Mouse (Mus musculus): ENCODE measurements around the gene Gm4131. TPM values are rescaled to one million over a fixed set of nuclear protein-coding genes. Genes with fewer than 3 reads are reported as not detected.

Gene Gm4131
- polyA plus RNA-seq, 1 experiment from 2014 or later: not detected

GRCm38 (mm10) chr14:62496501-62496900 lies 70.2 kb downstream of the Gm4131 start:
- ATAC-seq (ENCODE audit: insufficient number of reproducible peaks, low FRiP score, low TSS enrichment, low read depth): no peak
- Histone ChIP-seq H3K9me3 (replicated peaks) (no peaks in the 10 kb centered on the region), H3K4me3 (replicated peaks) (no peak overlapping the region), H3K4me2 (replicated peaks) (no peak overlapping the region), H3K27ac (replicated peaks) (no peak overlapping the region), H3K27me3 (no peaks in the 10 kb centered on the region), H3K9ac (no peak overlapping the region), H3K4me1 (no peaks in the 10 kb centered on the region), H3K36me3 (no peaks in the 10 kb centered on the region)
- WGBS: 53% methylated on average over 1 of the region's 1 CpGs

- no peak overlapping the region for H3K9ac ChIP-seq
- WGBS: 69% methylated on average over 5 of the region's 5 CpGs
- no peak overlapping the region for H3K4me2 ChIP-seq (replicated peaks)
- no peaks in the 10 kb centered on the region for H3K36me3 ChIP-seq
- no peak overlapping the region for H3K4me3 ChIP-seq (replicated peaks)
- no peaks in the 10 kb centered on the region for H3K9me3 ChIP-seq (replicated peaks)
- H3K27ac ChIP-seq (replicated peaks): no peak overlapping the region
- no peaks in the 10 kb centered on the region for H3K4me1 ChIP-seq
- H3K27me3 ChIP-seq: no peaks in the 10 kb centered on the region
- ATAC-seq (ENCODE audit: insufficient number of reproducible peaks, low FRiP score, low TSS enrichment, low read depth): no peak
Measured at GRCm38 (mm10) chr14:62493456-62493855, 73.3 kb downstream of the Gm4131 start.

GRCm38 (mm10) chr14:62492196-62492850 lies 74.4 kb downstream of the Gm4131 start:
- H3K36me3 ChIP-seq: no peaks in the 10 kb centered on the region
- no peak for ATAC-seq (ENCODE audit: insufficient number of reproducible peaks, low FRiP score, low TSS enrichment, low read depth)
- no peak overlapping the region for H3K9ac ChIP-seq
- H3K4me2 ChIP-seq (replicated peaks): no peak overlapping the region
- WGBS: 30% methylated on average over 16 of the region's 16 CpGs
- H3K27ac ChIP-seq (replicated peaks): no peak overlapping the region
- H3K4me1 ChIP-seq: no peaks in the 10 kb centered on the region
- H3K4me3 ChIP-seq (replicated peaks): no peak overlapping the region
- H3K27me3 ChIP-seq: no peaks in the 10 kb centered on the region
- no peaks in the 10 kb centered on the region for H3K9me3 ChIP-seq (replicated peaks)

GRCm38 (mm10) chr14:62488270-62488669 lies 78.5 kb downstream of the Gm4131 start:
- no peaks in the 10 kb centered on the region for H3K9me3 ChIP-seq (replicated peaks)
- no peaks in the 10 kb centered on the region for H3K36me3 ChIP-seq
- H3K4me2 ChIP-seq (replicated peaks): no peak overlapping the region
- H3K4me1 ChIP-seq: no peaks in the 10 kb centered on the region
- H3K9ac ChIP-seq: no peak overlapping the region
- no peaks in the 10 kb centered on the region for H3K27me3 ChIP-seq
- H3K27ac ChIP-seq (replicated peaks): no peak overlapping the region
- H3K4me3 ChIP-seq (replicated peaks): no peak overlapping the region
- 89% methylated on average over 7 of the region's 7 CpGs for WGBS
- no peak for ATAC-seq (ENCODE audit: insufficient number of reproducible peaks, low FRiP score, low TSS enrichment, low read depth)

GRCm38 (mm10) chr14:62481381-62481780 lies 85.3 kb downstream of the Gm4131 start:
- Histone ChIP-seq H3K27me3 (no peaks in the 10 kb centered on the region), H3K4me1 (no peaks in the 10 kb centered on the region), H3K4me3 (replicated peaks) (no peak overlapping the region), H3K4me2 (replicated peaks) (no peak overlapping the region), H3K9me3 (replicated peaks) (no peaks in the 10 kb centered on the region), H3K36me3 (no peaks in the 10 kb centered on the region), H3K9ac (no peak overlapping the region), H3K27ac (replicated peaks) (no peak overlapping the region)
- ATAC-seq (ENCODE audit: insufficient number of reproducible peaks, low FRiP score, low TSS enrichment, low read depth): no peak
- 36% methylated on average over 8 of the region's 8 CpGs for WGBS

- H3K36me3 ChIP-seq: no peaks in the 10 kb centered on the region
- peak; percentile 84; the same call in 1 of the 2 replicates for ATAC-seq (ENCODE audit: insufficient number of reproducible peaks, low FRiP score, low TSS enrichment, low read depth)
Measured at GRCm38 (mm10) chr14:62479395-62479794, 87.3 kb downstream of the Gm4131 start.

GRCm38 (mm10) chr14:62474481-62474880 lies 92.2 kb downstream of the Gm4131 start:
- Histone ChIP-seq H3K4me3 (replicated peaks) (no peak overlapping the region), H3K27me3 (no peaks in the 10 kb centered on the region), H3K36me3 (no peaks in the 10 kb centered on the region), H3K4me1 (no peaks in the 10 kb centered on the region), H3K4me2 (replicated peaks) (no peak overlapping the region), H3K9ac (no peak overlapping the region), H3K27ac (replicated peaks) (no peak overlapping the region), H3K9me3 (replicated peaks) (no peaks in the 10 kb centered on the region)
- 59% methylated on average over 1 of the region's 1 CpGs for WGBS
- no peak for ATAC-seq (ENCODE audit: insufficient number of reproducible peaks, low FRiP score, low TSS enrichment, low read depth)

More at GRCm38 (mm10) chr14:62479395-62479794, 87.3 kb downstream of the Gm4131 start:
- H3K9ac ChIP-seq: no peak overlapping the region
- H3K4me2 ChIP-seq (replicated peaks): no peak overlapping the region
- no peaks in the 10 kb centered on the region for H3K4me1 ChIP-seq
- H3K27me3 ChIP-seq: no peaks in the 10 kb centered on the region
- no peak overlapping the region for H3K4me3 ChIP-seq (replicated peaks)
- H3K27ac ChIP-seq (replicated peaks): no peak overlapping the region
- no peaks in the 10 kb centered on the region for H3K9me3 ChIP-seq (replicated peaks)
- WGBS: 51% methylated on average over 6 of the region's 6 CpGs

GRCm38 (mm10) chr14:62472061-62472460 lies 94.7 kb downstream of the Gm4131 start:
- Histone ChIP-seq H3K9ac (no peak overlapping the region), H3K27me3 (no peaks in the 10 kb centered on the region), H3K36me3 (no peaks in the 10 kb centered on the region), H3K4me2 (replicated peaks) (no peak overlapping the region), H3K4me1 (no peaks in the 10 kb centered on the region), H3K9me3 (replicated peaks) (no peaks in the 10 kb centered on the region), H3K27ac (replicated peaks) (no peak overlapping the region), H3K4me3 (replicated peaks) (no peak overlapping the region)
- 73% methylated on average over 2 of the region's 2 CpGs for WGBS
- no peak for ATAC-seq (ENCODE audit: insufficient number of reproducible peaks, low FRiP score, low TSS enrichment, low read depth)

- H3K4me2 ChIP-seq (replicated peaks): no peak overlapping the region
- H3K9ac ChIP-seq: no peak overlapping the region
- H3K4me3 ChIP-seq (replicated peaks): no peak overlapping the region
- H3K4me1 ChIP-seq: no peaks in the 10 kb centered on the region
- ATAC-seq (ENCODE audit: insufficient number of reproducible peaks, low FRiP score, low TSS enrichment, low read depth): no peak
- H3K27me3 ChIP-seq: no peaks in the 10 kb centered on the region
- no peaks in the 10 kb centered on the region for H3K36me3 ChIP-seq
- no peak overlapping the region for H3K27ac ChIP-seq (replicated peaks)
- 87% methylated on average over 5 of the region's 5 CpGs for WGBS
- no peaks in the 10 kb centered on the region for H3K9me3 ChIP-seq (replicated peaks)
Measured at GRCm38 (mm10) chr14:62468753-62469125, 98.0 kb downstream of the Gm4131 start.

GRCm38 (mm10) chr14:62468119-62468752 lies 98.5 kb downstream of the Gm4131 start:
- H3K9me3 ChIP-seq (replicated peaks): no peaks in the 10 kb centered on the region
- H3K9ac ChIP-seq: no peak overlapping the region
- no peaks in the 10 kb centered on the region for H3K27me3 ChIP-seq
- H3K4me2 ChIP-seq (replicated peaks): no peak overlapping the region
- ATAC-seq (ENCODE audit: insufficient number of reproducible peaks, low FRiP score, low TSS enrichment, low read depth): no peak
- no peaks in the 10 kb centered on the region for H3K36me3 ChIP-seq
- no peaks in the 10 kb centered on the region for H3K4me1 ChIP-seq
- H3K27ac ChIP-seq (replicated peaks): no peak overlapping the region
- no peak overlapping the region for H3K4me3 ChIP-seq (replicated peaks)
- 62% methylated on average over 6 of the region's 6 CpGs for WGBS

- no peak overlapping the region for H3K4me3 ChIP-seq (replicated peaks)
- H3K36me3 ChIP-seq: no peaks in the 10 kb centered on the region
- H3K27ac ChIP-seq (replicated peaks): no peak overlapping the region
- H3K9ac ChIP-seq: no peak overlapping the region
- ATAC-seq (ENCODE audit: insufficient number of reproducible peaks, low FRiP score, low TSS enrichment, low read depth): no peak
- H3K9me3 ChIP-seq (replicated peaks): no peaks in the 10 kb centered on the region
- WGBS: 18% methylated on average over 9 of the region's 9 CpGs
- no peaks in the 10 kb centered on the region for H3K27me3 ChIP-seq
- no peaks in the 10 kb centered on the region for H3K4me1 ChIP-seq
- peak overlapping the region; percentile 21; the same call in 1 of the 2 replicates for H3K4me2 ChIP-seq (replicated peaks)
Measured at GRCm38 (mm10) chr14:62464966-62465365, 101.8 kb downstream of the Gm4131 start.

- peaks cover 6% of the 10 kb centered on the region; the same call in 1 of the 2 replicates for H3K4me1 ChIP-seq
- H3K9ac ChIP-seq: no peak overlapping the region
- no peaks in the 10 kb centered on the region for H3K36me3 ChIP-seq
- H3K4me2 ChIP-seq (replicated peaks): no peak overlapping the region
- H3K9me3 ChIP-seq (replicated peaks): no peaks in the 10 kb centered on the region
- no peak for ATAC-seq (ENCODE audit: insufficient number of reproducible peaks, low FRiP score, low TSS enrichment, low read depth)
- no peaks in the 10 kb centered on the region for H3K27me3 ChIP-seq
- no peak overlapping the region for H3K27ac ChIP-seq (replicated peaks)
- H3K4me3 ChIP-seq (replicated peaks): no peak overlapping the region
- 63% methylated on average over 11 of the region's 11 CpGs for WGBS
Measured at GRCm38 (mm10) chr14:62459541-62459940, 107.2 kb downstream of the Gm4131 start.

Data from embryonic facial prominence, embryonic 15.5 days (tissue).